8 mouse cellular contexts compared by ENCODE assay signal in the genomic region with DNA sequence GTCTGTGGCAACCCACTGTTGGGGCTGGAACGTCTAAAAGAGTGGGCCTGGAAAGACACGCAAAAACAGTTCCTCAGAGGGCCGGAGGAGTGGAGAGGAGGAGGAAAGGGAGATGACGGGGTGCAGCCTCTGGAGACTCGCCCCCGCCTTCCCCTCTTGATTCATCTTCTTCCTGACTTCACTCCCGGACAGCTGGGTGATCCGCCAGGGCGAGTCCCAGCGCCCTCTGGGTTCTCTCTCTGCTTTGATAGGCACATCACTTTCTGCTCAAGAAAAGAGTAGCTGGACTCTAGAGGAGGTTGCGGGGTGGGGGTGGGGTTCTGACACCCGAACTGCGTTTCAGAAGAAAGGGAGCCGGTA. TPM values are rescaled to one million over a fixed set of nuclear protein-coding genes. Genes with fewer than 3 reads are reported as not detected.
DNase-seq lines count a peak whose midpoint lies in the region; ATAC-seq and TF ChIP-seq lines count a peak whose summit lies in the region.

No protein-coding gene starts in this region.

- H3K9ac ChIP-seq in CH12.LX (ENCODE audit: insufficient read depth, low read depth), result peak overlapping the region; percentile 68
- peak overlapping the region; percentile 83 for H3K9ac ChIP-seq in forebrain, embryonic 13.5 days

- H3K9me3 ChIP-seq in CH12.LX (replicated peaks; ENCODE audit: low read length), result no peaks in the 10 kb centered on the region
- no peaks in the 10 kb centered on the region for H3K9me3 ChIP-seq in forebrain, embryonic 13.5 days (replicated peaks)

- peaks cover 15 to 50% of the 10 kb centered on the region in 2 experiments for H3K4me1 ChIP-seq in CH12.LX (ENCODE audit: control insufficient read depth in 1 of 2, insufficient read depth in 2 of 2)
- H3K4me1 ChIP-seq in bone marrow macrophage, adult 2 months (ENCODE audit: control insufficient read depth, insufficient read depth, low read length), result peaks cover 41% of the 10 kb centered on the region
- peaks cover 35% of the 10 kb centered on the region for H3K4me1 ChIP-seq in forebrain, embryonic 13.5 days

- dilution Hi-C loops in CH12.LX (cut with MboI; ENCODE audit: extremely low pct_ligation_motif_present, extremely low pct_unique_long_range_greater_than_20kb, low sequenced_read_pairs), result no loop called here

- TF ChIP-seq RAD21 in CH12.LX (IDR thresholded peaks at IDR 0.05; ENCODE audit: low read depth, low read length), result no peak

- in situ Hi-C loops in CH12.LX (cut with MboI; ENCODE audit: low pct_ligation_motif_present, low pct_unique_long_range_greater_than_20kb, low sequenced_read_pairs), result loop anchor here (5.0 kb wide), 1 partner anchor 49 kb away; no protein-coding TSS in a partner anchor

- under 1% methylated on average over 14 of the region's 14 CpGs for WGBS in forebrain, embryonic 13.5 days

- 0 out of 2 replicates have a peak, but pooled peaks have one; percentile 22 for TF ChIP-seq EP300 in CH12.LX (IDR thresholded peaks at IDR 0.05; ENCODE audit: low read length)

- ATAC-seq in forebrain, embryonic 13.5 days, result no peak; the same call in 1 of the 2 replicates

- DNase-seq in CH12.LX (ENCODE audit: extremely low read depth), result peak; percentile 48
- peak; percentile 71 for DNase-seq in heart, postnatal 4 days
- peak; percentile 35 to 60 for DNase-seq in layer of hippocampus, adult 18-20 months (ENCODE audit: low spot score in 2 of 2)
- DNase-seq in lung, postnatal 10 days, result peak; percentile 81
- DNase-seq in ovary, postnatal 10 days (ENCODE audit: low spot score), result peak; percentile 29
- DNase-seq in thymus, postnatal 0 days (ENCODE audit: low spot score), result peak; percentile 54

- H3K79me2 ChIP-seq in CH12.LX (replicated peaks; ENCODE audit: control insufficient read depth, extremely low read depth, insufficient read depth, poor library complexity, severe bottlenecking), result peaks cover 15% of the 10 kb centered on the region

- peak overlapping the region; percentile 32; the same call in 1 of the 2 replicates for H3K27ac ChIP-seq in CH12.LX (ENCODE audit: insufficient read depth, low read depth)
- H3K27ac ChIP-seq in bone marrow macrophage, adult 2 months (ENCODE audit: insufficient read depth, low read depth, low read length), result peak overlapping the region; percentile 76
- H3K27ac ChIP-seq in forebrain, embryonic 13.5 days, result peak overlapping the region; percentile 75

- no peaks in the 10 kb centered on the region for H3K27me3 ChIP-seq in CH12.LX (replicated peaks)
- no peaks in the 10 kb centered on the region for H3K27me3 ChIP-seq in forebrain, embryonic 13.5 days

- peak overlapping the region; percentile 65 for H3K4me2 ChIP-seq in CH12.LX (ENCODE audit: insufficient read depth, low read depth, poor library complexity, severe bottlenecking)
- H3K4me2 ChIP-seq in forebrain, embryonic 13.5 days, result peak overlapping the region; percentile 77

- peak overlapping the region; percentile 84 to 98 (median 88) for H3K4me3 ChIP-seq in CH12.LX (replicated peaks in 1 of 3; ENCODE audit: low read depth in 2 of 3, low read length in 2 of 3, poor library complexity in 1 of 3)
- peak overlapping the region; percentile 79 for H3K4me3 ChIP-seq in bone marrow macrophage, adult 2 months (ENCODE audit: insufficient read depth, low read length)
- peak overlapping the region; percentile 86 for H3K4me3 ChIP-seq in forebrain, embryonic 13.5 days

- no peak for TF ChIP-seq POLR2A in CH12.LX (IDR thresholded peaks at IDR 0.05; ENCODE audit: low read depth, low read length)
- TF ChIP-seq POLR2A in bone marrow macrophage, adult 2 months (IDR thresholded peaks at IDR 0.05; ENCODE audit: borderline replicate concordance, low read depth, low read length), result no peak

- H3K36me3 ChIP-seq in CH12.LX (replicated peaks in 1 of 2; ENCODE audit: control insufficient read depth in 1 of 2, insufficient read depth in 1 of 2, low read length in 1 of 2), result peaks cover 5 to 51% of the 10 kb centered on the region in 2 experiments
- peaks cover 6% of the 10 kb centered on the region; the same call in 1 of the 2 replicates for H3K36me3 ChIP-seq in forebrain, embryonic 13.5 days (ENCODE audit: poor library complexity, severe bottlenecking)

- no peak for TF ChIP-seq CTCF in CH12.LX (conservative IDR thresholded peaks at IDR 0.05 in 1 of 2, IDR thresholded peaks at IDR 0.05 in 1 of 2; ENCODE audit: low read depth in 2 of 2, low read length in 2 of 2)
- no peak for TF ChIP-seq CTCF in bone marrow macrophage, adult 2 months (IDR thresholded peaks at IDR 0.05; ENCODE audit: low read depth, low read length)

TF ChIP-seq in CH12.LX, 34 proteins besides CTCF, POLR2A, EP300 and RAD21:
- TF ChIP-seq HCFC1 (IDR thresholded peaks at IDR 0.05; ENCODE audit: low read depth, low read length) (no peak), USF2 (conservative IDR thresholded peaks at IDR 0.05; ENCODE audit: low read depth, low read length) (no peak), UBTF (IDR thresholded peaks at IDR 0.05; ENCODE audit: low read depth, low read length) (no peak), ZKSCAN1 (IDR thresholded peaks at IDR 0.05; ENCODE audit: borderline replicate concordance, low read depth, low read length) (no peak), CHD2 (IDR thresholded peaks at IDR 0.05; ENCODE audit: low read length) (no peak), MAZ (IDR thresholded peaks at IDR 0.05; ENCODE audit: low read depth, low read length) (0 out of 2 replicates have a peak, but pooled peaks have one; percentile 8), ETS1 (conservative IDR thresholded peaks at IDR 0.05; ENCODE audit: low read depth, low read length) (peak; percentile 23; the same call in 1 of the 2 replicates)

RNA-seq across cellular contexts. Expression of a gene that starts 0.4 kb away (rescaled TPM):
- total RNA-seq in CH12.LX (2012; rRNA removed) (25.1 and 33.7 TPM in 2 replicates), CH12.LX (2014; rRNA removed) (21.0 and 25.2 TPM in 2 replicates)
- polyA plus RNA-seq in CH12.LX (2012; ENCODE audit: insufficient read length, low read depth), result 30.3 and 40.5 TPM in 2 replicates
- polyA plus RNA-seq in bone marrow macrophage, adult 2 months (2012; ENCODE audit: insufficient read depth, insufficient read length, missing spikeins), result 77.6 and 77.8 TPM in 2 replicates
- polyA plus RNA-seq in forebrain, embryonic 13.5 days (2015; fragmentation: Nextera tagmentation; extraction: Ambion mirVana), result 55.3 and 56.9 TPM in 2 replicates
- 10 to 100 TPM; 81.3 to 82.0 TPM for total RNA-seq in heart, postnatal 4 days (2021)
- total RNA-seq in layer of hippocampus, adult 18-20 months (2021), result 10 to 100 TPM; 10.8 to 12.7 TPM
- polyA plus RNA-seq in thymus, postnatal 0 days (2015; fragmentation: Nextera tagmentation; extraction: Ambion mirVana), result 39.3 and 48.6 TPM in 2 replicates

RNA-seq across cellular contexts. Expression of a gene that starts 0.6 kb away (rescaled TPM):
- total RNA-seq in CH12.LX (2012; rRNA removed), result 26.1 and 29.0 TPM in 2 replicates
- total RNA-seq in CH12.LX (2014; rRNA removed), result 14.2 and 15.3 TPM in 2 replicates
- polyA plus RNA-seq in CH12.LX (2012; ENCODE audit: insufficient read length, low read depth), result 31.5 and 36.2 TPM in 2 replicates
- 94.0 and 107 TPM in 2 replicates for polyA plus RNA-seq in bone marrow macrophage, adult 2 months (2012; ENCODE audit: insufficient read depth, insufficient read length, missing spikeins)
- 18.3 and 20.6 TPM in 2 replicates for polyA plus RNA-seq in forebrain, embryonic 13.5 days (2015; fragmentation: Nextera tagmentation; extraction: Ambion mirVana)
- total RNA-seq in heart, postnatal 4 days (2021), result 10 to 100 TPM; 47.8 to 51.5 TPM
- total RNA-seq in layer of hippocampus, adult 18-20 months (2021), result 10 to 100 TPM; 29.1 to 32.8 TPM
- polyA plus RNA-seq in thymus, postnatal 0 days (2015; fragmentation: Nextera tagmentation; extraction: Ambion mirVana), result 16.4 and 18.7 TPM in 2 replicates

Comparison
In these comparisons a context has a peak if more than half of its experiments do, and no peak if none do; other contexts are left out.
1. DNase-seq: peak in every context shown above with its lines; median percentile 81 in lung, postnatal 10 days; 71 in heart, postnatal 4 days; 54 in thymus, postnatal 0 days; 48 in CH12.LX; 48 in layer of hippocampus, adult 18-20 months; 29 in ovary, postnatal 10 days.